Mouse (Mus musculus) layer of hippocampus, postnatal 36 days (tissue): ENCODE data around the gene Fgfr3. TPM values are rescaled to one million over a fixed set of nuclear protein-coding genes. Genes with fewer than 3 reads are reported as not detected.

ENCODE experiments used
- DNase-seq, 2 experiments: peaks; one replicate each; pipeline ENCODE4 v3.0.0; 2022
- total RNA-seq, 2 experiments: library from RNA; stranded (reverse); gene quantifications; 2 replicates each; pipeline ENCODE4 v1.2.3; 2021

Gene Fgfr3
- total RNA-seq, 2 experiments from 2014 or later: 116 to 133 TPM

DNA sequence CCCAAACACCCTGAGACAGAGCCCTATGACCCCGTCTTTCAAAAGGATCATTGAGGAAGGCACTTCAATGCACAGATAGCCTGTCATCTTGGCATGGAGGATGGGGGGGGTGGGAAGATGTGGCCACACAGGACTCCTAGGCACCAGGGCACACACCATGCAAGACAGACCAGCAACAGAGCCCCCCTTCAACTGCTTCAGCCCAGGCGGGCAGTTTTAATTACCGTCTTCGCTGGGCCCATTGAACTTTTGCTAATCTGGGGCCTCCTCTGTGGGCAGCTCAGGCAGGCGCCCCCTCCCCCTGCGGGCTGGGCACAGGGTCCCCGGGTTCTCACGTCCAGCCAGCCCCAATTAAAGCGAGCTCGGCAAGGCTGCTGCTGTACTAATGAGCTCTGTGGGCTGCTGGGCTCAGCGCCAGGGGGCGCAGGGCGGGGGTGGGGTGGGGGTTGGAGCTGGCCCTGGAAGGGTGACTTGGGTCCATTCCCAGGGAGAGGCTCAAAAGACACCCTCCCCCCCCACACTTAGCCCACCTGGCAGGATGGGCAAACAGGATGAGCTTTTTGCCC, 23.4 kb upstream of the Fgfr3 start:
- DNase-seq: peak; percentile 48 to 75

DNA sequence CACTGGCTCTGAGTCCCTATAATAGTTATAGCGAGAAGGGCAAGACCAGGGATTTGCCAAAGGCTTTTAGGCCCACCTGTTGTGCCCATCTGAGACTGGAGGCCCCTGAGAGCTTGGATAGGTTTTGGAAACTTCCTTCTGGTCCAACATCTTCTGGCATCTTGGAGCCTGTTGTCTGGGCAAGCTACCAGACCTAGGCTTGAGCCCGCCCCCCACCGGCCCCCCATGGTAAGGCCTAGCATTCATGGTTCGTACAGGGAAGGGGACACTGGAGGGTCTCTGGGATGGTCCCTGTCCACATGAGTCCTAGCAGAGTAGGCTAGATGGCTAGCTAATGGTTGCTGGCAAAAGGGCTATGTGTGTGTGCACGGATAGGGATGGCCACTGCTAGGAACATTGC, 22.8 kb upstream of the Fgfr3 start:
- DNase-seq: no peak

DNA sequence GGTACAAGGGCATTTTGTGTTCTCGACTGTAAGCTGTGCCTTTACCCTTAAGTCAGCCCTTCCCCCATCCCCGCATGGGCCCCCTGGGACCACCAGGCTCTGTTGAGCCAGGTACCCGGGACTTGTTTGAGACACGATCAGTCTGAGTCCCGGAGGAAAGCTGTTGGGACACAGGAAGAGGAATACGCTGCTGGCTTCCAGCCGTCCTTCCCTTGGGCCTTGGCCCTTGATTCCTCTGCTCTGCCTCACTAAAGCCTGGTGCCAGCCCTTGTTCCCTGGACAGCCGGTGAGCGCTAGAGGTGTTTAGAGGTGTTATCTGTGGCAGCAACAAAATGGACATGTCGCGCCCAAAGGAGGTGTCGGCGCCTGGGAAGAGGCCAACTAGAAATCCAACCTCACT, 21.5 kb upstream of the Fgfr3 start:
- DNase-seq: no peak

DNA sequence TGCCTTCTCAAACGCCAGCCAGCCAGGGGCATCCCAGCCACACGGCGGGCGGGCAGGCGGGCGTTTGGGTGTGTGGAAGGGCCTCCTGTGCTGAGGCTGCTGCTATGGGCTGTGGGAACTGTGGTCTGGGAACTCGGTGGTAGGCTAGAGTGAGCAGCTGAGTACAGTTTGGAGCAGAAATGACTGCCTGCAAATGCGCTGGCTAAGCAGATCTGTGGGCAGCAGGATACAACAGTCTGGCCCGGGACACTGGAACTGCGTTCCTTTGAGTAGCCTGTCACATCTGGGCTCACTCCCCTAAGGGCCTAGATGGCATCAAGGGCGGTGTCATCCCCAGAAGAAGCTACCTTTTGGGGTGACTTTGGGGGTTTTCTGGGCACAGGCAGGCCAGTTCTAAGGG, 19.6 kb upstream of the Fgfr3 start:
- DNase-seq: no peak

DNA sequence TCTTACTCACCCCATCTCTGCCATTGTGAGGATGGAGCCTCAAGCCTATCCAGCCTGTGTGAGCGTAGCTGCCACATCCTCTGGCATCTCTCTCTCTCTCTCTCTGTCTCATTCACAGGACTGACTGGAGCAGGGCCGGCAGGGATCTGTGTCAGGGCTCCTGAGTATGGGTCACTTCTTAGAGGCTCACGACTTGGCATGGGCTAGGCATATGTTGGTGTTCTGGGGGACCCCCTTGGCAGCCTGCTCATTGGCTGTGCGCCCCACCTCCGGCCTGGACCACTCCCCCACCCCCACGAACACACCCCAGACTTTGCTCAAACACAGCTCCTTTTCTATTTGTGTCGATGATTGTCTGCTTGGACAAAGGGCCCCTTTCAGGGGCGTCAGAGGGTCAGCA, 17.5 kb upstream of the Fgfr3 start:
- no peak for DNase-seq

DNA sequence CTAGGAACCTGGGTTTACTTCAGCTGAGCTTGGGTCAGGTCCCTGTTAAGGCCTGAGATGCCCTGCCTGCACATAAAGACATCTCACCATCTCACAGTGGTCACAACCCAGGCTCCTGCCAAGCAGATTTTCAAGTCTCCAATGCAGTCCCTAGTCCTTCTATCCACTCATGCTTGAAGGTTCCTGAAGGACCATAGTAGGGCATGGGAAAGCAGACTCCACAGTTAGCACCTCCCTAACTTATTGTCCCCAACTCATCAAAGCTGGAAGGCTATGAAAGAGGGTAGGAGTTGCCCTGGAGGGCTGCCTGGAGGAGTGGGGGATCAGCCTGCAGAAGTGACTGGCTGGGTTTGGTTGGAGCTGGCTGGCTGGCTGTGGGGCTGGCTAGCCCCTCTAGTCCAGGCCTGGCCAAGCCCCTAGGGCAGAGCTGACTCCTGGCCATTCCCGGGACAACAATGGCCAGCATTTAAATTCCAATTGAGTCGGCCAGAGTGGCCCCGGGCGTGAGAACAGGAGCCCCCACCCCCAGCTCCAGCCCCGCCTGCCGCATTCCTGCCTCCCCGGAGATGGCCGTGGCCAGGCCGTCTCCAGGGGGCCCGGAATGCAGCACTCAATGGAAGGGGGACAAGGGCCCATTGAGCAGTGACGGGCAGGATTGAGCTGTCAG, 16.4 kb upstream of the Fgfr3 start:
- peak; percentile 54 to 73 for DNase-seq

DNA sequence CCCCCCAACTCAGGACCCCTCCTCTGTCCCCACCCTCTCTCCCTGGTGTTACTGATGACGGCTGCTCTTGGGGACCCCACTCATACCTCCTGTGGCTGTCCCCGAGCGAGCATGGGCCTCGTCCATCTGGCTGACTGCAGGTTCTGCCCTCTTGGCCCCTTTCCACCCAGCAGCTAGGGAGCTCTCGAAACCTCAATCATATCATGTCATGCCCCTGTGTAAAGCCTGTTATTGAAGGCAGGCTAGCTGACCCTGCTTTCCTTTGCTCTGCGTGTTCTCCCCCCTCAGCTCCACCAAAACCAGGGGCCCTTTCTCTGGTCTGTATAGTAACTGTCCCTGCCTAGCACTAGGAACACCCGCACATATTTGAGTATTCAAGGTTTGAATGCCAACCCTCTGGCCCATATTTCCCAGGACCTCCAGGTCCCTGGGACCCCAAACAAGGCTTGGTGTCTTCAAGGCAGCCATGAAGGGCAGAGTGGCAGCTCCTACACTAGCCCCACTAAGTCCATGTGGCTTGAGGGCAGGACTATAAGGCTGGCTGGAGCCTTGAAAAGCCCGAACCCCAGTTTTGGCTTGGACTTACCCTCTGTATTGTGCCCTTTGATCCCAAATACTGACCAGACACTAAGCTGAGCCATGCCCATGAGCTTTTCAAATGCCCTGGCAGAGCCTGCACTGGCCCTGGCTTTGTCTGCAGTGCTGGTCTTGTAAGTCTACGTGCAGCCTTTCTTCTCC, 15.7 kb upstream of the Fgfr3 start:
- no peak for DNase-seq

DNA sequence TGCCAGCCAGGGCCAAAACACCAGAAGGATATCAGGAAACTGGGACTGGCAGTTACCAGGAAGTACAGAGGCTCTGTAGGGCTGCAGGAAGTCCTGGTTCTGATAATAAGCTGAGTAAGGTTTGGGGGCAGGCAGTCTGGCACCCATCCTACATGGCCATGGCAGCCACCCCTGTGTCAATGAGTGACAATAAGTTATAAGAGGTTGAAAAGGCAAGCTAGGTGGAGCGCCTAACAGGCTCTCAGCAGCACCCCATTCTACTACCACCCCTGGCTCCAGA, 15.2 kb upstream of the Fgfr3 start:
- no peak for DNase-seq

DNA sequence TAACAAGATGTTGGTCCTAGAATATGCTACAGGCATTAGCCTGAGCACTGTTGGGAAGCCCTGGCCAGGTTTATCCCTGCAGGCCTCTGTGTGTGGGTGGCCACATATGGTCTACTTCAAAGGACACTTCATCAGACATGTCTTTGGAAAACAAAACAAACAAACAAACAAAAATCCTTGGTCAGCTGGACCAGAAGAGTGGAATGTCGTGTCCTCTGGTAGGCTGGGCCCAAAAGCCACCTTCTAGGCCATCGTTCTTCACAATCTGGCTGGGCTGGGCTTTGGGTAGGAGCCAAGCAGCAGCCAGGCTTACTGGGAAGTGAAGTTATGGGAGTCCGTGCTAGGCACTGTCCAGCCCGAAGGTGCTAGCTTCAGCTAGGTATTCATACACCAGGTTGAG, 14.3 kb upstream of the Fgfr3 start:
- DNase-seq: no peak

DNA sequence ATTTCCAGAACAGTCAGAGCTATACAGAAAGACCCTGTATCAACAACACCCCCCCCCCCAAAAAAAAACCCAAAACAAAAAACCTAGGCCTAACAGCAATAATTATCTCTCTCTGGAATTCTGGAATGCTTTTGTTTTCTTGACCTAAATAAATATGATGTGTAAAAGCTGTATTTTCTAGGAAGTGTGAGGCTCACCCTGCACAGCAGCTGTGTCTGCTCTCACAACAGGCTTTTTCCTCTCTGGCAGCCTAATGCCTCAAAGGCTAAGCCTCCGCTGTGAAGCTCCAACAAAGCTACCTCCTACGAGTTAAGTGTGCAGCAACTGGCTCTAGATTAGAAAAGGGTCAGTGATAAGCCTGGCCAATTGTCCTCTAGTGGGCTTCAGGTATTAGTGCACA, 12.4 kb upstream of the Fgfr3 start:
- no peak for DNase-seq

DNA sequence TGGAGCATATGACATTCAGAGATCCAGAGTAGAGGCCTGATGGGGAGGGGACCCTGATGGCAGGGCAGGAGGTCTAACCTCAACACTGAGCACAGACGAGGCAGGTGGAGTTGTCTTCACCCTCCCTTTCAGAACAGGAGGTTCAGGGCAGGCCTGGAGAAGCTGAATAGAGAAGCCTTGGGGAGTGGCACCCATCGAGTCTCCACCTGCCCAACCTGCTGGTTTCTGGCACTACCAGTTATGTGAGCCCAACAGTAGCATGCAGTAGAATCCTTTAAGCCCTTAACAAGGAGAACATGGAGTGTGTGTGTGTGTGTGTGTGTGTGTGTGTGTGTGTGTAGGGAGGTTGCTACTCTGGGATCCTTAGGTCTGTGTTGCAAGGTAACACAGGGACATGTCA, 8.9 kb upstream of the Fgfr3 start:
- DNase-seq: no peak

DNA sequence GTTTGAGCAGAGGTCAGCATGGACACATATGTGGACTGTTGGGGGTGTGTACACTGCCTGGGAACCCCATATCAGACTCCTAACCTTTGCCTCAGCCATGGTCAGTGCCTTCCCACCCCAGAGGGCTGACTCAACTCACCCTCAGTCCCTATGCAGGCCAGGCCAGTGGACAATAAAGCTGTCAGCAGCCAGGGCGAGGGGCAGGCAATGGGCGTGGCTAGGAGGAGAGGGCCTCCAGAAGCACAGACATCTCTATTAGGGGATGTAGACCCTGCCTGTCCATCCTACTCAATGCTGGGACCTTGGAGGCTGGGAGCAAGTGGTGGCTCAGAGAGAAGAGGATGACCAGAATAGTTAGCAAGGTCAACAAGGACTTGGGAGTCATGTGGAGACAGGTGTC, 6.3 kb upstream of the Fgfr3 start:
- DNase-seq: no peak

DNA sequence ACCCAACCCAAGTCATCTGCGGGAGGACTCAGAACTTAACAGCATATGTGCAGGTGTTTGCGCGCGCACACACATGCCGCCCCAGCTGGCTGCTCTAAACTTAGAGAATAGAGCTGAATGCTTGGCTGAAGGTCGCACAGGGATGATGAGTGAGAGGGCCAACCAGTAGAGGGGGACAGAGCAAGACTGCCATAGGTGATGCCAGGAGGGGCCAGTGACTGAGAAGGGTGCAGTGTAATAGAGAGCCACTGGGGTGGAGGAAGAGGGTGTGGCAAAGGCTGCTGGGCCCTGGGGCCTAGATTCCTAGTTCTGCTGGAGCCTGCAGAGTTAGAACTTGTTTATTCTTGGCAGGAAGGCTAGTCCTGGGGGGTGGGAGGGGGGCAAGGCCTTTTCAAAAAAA, 5.0 kb upstream of the Fgfr3 start:
- DNase-seq: no peak

DNA sequence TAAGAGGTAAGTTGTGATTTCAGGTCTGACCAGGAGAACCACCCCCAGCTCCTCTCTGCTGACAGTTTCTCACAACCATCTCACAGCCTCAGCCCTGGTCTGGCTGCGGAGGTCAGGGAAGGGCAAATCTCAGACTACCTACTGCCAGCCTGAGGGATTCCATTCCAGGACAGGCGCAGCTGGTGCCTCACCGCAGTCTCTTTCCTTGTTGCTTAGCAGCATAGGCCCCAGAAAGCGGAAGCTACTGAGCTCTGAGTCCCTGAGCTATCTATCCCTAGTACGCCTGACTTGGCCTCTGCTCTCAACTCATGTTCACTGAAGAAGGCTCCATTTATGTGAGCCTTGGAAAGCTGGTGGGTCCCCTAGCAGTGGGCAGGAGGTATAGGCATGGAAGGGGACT, 3.0 kb upstream of the Fgfr3 start:
- DNase-seq: no peak

DNA sequence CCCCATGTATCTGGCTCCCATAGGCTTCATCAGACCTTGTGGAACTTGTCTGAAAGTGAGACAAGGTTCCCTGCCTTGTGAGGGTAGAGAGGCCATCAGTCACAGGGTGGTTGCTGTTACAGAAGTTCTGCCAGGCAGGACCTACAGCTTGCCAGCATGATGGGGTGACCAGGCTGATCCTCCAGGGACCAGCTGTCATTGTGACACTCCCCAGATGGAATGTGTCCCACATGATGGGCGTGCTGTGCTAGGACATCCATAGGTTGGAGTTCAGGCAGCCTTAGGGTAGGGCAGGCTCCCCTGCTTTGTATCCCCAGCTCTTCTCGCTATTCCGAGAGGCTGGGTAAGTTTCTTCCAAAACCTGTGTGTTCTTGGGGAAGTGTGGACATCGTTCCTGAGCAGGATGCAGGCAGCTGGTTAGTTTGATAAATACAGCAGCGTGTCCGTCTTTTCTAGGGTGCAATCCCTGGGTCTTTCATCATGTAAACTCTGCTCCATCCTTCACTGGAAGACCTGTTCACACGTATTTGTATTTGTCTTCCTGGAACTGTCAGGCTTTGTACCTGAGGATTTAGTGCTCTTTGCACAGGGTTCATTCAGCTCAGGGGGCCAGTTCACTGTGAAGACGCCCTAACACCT, 503 bp upstream of the Fgfr3 start:
- no peak for DNase-seq

DNA sequence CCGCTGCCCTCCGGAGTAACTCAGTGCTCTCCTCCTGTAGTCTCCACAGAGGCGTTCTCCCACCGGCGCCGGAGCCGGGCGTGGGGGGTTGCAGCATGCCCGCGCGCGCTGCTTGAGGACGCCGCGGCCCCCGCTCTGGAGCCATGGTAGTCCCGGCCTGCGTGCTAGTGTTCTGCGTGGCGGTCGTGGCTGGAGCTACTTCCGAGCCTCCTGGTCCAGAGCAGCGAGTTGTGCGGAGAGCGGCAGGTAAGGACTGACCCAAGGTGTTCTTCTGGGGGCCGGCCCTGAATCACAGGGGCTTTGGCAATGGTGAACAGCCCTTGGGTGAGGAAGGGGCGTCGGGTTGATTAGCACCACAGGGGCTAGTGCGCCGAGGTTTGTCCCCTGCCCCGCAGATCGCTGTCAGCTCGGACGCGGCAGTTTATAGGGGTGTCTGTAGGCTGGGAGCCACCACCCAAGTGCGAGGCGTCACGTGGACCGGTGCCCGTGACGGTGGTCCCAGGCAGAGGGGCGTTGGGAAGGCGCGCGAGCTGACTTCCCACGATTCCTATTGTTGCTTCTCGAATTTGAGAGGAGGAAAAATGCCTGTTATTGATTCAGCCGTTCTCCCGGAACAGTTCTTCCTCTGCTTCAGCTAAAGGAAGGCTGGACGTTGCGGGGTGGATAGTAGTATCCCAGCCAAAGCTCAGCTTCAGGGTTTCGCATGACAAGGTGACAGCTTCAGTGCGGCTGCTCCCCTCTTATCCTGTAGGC, 968 bp downstream of the Fgfr3 start:
- DNase-seq: no peak

DNA sequence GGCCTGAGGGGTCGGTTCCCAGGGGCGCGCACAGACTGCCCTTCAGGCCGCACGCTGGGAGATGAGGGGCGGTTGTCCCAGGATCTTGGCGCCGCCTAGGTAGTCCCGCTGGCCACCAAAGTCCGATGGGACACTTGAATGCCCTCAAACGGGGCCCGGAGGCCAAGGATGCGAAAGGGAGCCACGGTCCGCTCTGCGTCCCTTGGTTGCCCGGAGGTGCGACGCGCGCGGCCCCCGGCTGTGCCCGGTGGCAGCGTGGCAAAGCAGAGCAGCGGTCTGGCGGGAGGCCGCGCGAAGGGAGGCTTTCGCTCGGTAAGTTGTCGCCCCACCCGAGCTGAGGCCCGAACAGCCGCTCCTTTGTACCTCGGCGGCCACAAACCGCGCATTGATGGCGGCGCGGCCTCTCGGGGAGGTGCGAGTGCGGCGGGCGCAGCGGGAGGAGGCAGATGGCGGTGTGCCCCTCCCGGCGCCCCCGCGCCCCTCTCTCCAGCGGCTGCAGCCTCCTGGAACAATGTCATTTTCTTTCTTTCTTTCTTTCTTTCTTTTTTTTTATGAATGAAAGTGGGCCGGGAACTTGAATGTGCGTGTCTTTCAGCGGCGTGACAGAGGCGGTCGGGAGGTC, 1.7 kb downstream of the Fgfr3 start:
- DNase-seq: no peak

DNA sequence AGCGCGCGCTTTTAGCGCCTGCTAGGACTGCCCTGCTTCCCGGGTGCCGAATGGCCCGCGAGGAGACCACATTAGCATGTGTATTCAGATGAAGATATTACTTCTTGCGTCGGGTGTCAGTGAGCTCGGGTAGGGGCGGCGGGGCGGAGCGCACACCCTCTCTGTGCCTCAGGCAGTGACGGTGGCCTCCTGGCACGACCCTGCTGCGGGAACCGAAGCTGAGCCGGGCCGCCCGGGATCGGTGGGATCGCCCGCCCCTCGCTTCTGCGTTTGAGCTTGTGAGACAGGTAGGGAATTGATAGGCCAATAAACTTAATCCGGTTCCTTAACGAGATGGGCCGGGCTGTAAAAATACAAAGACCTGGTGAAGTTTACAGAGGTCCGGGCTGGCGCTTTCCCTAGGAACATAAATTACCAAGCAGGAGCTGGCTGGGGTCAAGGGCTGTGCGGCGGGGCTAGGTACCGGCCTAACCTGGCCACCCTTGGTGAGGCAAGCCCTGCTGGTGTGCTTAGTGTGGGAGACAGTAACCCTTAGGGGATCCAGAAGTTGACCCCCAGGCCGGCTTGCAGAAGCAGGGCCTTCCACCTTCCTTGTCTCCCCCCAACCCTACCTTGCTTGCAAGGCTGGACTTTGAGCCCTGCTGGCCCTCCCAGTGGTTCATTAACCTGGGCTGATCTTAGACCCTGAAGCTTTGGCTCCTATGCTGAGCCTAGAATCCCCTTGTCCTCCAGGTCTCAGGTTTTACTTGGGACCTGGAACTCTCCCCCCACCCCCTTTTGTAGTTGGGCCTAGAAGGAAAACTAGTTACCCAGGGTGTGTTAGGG, 2.4 kb downstream of the Fgfr3 start:
- DNase-seq: no peak

DNA sequence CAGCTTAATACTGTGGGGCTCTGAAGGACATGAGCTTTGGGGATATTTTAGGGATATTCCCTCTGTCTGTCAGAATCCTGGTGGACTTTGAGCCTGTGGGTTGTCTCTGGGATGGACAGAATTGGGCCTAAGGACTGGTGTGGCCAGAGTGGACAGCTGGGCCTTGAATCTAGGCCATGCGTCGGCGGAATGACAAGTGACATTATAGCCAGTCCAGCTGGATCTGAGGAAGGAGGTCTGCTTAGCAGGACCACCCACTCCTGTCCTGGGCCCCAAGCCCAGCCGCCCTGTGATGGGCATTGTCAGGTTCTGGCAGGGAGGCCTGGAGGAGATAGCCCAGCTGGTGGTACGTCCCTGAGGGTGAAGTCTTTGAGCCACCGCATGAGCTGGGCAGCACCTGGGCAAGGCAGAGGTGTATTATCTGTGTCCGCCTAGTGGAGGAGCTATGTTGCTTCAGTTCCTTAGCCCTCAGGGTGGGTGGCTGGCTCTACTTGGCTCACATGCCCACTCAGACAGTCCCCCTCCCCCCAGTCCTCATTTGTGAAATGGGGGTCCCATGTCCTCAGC, 4.7 kb downstream of the Fgfr3 start:
- DNase-seq: peak in 1 of 2 experiments; percentile 71

DNA sequence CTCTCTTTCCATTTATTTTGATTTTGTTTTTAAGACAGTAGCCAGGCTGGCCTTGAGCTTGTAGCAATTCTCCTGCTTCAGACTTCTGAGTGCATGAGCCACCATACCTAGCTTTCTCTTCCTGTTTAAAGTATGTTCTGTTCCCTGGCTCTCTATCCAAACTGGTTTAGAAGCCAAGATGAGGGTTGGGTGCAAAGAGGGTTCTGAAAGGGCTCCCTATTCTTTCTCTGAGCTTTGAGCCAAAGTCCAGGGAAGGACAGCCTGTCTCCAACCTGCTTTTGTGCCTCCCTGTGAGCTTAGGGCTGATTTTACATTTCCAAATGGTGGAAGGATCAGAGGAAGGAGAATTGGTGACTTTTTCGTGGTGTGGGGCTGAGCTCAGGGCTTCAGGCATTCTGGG, 5.4 kb downstream of the Fgfr3 start:
- DNase-seq: no peak

DNA sequence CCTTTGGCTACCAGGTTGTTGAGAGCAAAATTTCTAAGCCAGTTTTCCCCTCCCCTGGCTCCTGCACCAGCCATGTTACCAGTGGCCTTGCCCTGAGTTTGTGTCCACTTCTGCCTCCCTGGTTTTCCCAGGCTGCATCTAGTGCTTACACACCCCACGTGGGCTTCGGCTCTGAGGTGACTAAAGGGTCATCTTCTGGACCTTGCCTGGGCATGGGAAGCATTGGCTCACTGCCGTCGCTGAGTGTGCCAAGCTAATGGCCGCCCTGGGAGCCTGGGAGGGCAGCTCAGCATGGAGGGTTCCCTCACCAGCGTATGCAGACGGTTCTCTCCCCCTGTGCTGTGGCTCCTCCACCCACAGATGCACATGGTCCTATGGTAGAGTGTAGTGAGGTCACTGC, 7.4 kb downstream of the Fgfr3 start:
- peak in 1 of 2 experiments; percentile 36 for DNase-seq
